Mouse (Mus musculus) right cerebral cortex, postnatal 25 days (tissue): ENCODE measurements around the gene Fam206a.
A peak's percentile ranks its signal among the peaks of the same experiment; 100 is the strongest.

Source experiments
- DNase-seq: peaks from one replicate; pipeline ENCODE4 v3.0.0; 2022

Fam206a gene

GRCm38 (mm10) chr4:56801907-56802668, at the start of gene Fam206a, which contains the start of gene Elp1:
TSS of gene Fam206a (plus strand) at chr4:56802345.
TSS of gene Elp1 (minus strand) at chr4:56802331.
- DNase-seq, result peak; percentile 97

- DNase-seq, result no peak
Observed at GRCm38 (mm10) chr4:56756021-56756420, 46.1 kb upstream of the Fam206a start.

GRCm38 (mm10) chr4:56756966-56757600, 45.1 kb upstream of the Fam206a start:
- no peak for DNase-seq

- DNase-seq, result no peak
Observed at GRCm38 (mm10) chr4:56757693-56758092, 44.5 kb upstream of the Fam206a start.

GRCm38 (mm10) chr4:56767861-56768284, 34.3 kb upstream of the Fam206a start:
- no peak for DNase-seq

- DNase-seq, result no peak
Observed at GRCm38 (mm10) chr4:56768913-56769312, 33.2 kb upstream of the Fam206a start.

GRCm38 (mm10) chr4:56771065-56771464, 31.1 kb upstream of the Fam206a start:
- no peak for DNase-seq

GRCm38 (mm10) chr4:56791373-56791772, 10.8 kb upstream of the Fam206a start:
- DNase-seq, result no peak

- no peak for DNase-seq
Observed at GRCm38 (mm10) chr4:56802669-56803150, 565 bp downstream of the Fam206a start.

GRCm38 (mm10) chr4:56809050-56809449, 6.9 kb downstream of the Fam206a start:
- DNase-seq, result no peak

GRCm38 (mm10) chr4:56811642-56812041, 9.5 kb downstream of the Fam206a start:
- DNase-seq, result no peak

GRCm38 (mm10) chr4:56812096-56812495, 10.0 kb downstream of the Fam206a start:
- DNase-seq, result no peak

GRCm38 (mm10) chr4:56815131-56815530, 13.0 kb downstream of the Fam206a start:
- DNase-seq, result no peak

- no peak for DNase-seq
Observed at GRCm38 (mm10) chr4:56820017-56820550, 17.9 kb downstream of the Fam206a start.

GRCm38 (mm10) chr4:56824231-56824630, 22.1 kb downstream of the Fam206a start:
- no peak for DNase-seq

- no peak for DNase-seq
Observed at GRCm38 (mm10) chr4:56828932-56829331, 26.8 kb downstream of the Fam206a start.

GRCm38 (mm10) chr4:56829511-56829921, 27.4 kb downstream of the Fam206a start:
- peak; percentile 14 for DNase-seq

GRCm38 (mm10) chr4:56831013-56831609, 29.0 kb downstream of the Fam206a start:
- no peak for DNase-seq

- DNase-seq, result no peak
Observed at GRCm38 (mm10) chr4:56831998-56832397, 29.9 kb downstream of the Fam206a start.

- DNase-seq, result no peak
Observed at GRCm38 (mm10) chr4:56837661-56838060, 35.5 kb downstream of the Fam206a start.

GRCm38 (mm10) chr4:56840297-56840696, 38.2 kb downstream of the Fam206a start:
- no peak for DNase-seq

- no peak for DNase-seq
Observed at GRCm38 (mm10) chr4:56842501-56842900, 40.4 kb downstream of the Fam206a start.

GRCm38 (mm10) chr4:56843963-56844362, 41.8 kb downstream of the Fam206a start:
- no peak for DNase-seq
